In the genomic region with DNA sequence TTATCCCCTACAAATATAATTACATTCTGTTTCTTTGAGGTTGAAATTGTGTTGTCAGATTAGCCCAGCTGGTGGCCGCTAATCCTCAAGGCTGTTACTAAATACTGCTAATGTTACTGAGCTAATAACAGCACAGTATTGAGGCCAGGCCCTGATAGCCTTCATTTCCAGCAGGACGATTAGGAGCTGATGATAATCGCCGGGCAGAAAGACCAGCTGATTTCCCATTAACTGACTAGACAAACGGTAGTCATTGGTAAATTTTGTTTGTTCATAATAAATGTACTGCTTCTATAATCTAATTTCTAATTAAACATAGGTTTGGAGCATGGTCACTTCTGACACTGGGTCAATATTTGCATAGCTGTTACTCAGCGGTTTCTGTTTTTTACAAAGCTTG, we compare ENCODE assay signal across 26 mouse cellular contexts. TPM values are rescaled to one million over a fixed set of nuclear protein-coding genes. Genes with fewer than 3 reads are reported as not detected.
"Had no signal": no experiment of that assay in that cellular context is flagged by ENCODE, and none has a peak within 500 bp of the region (broad histone marks: within the 10 kb centered on the region; RNA-seq: fewer than 3 reads in every experiment).

No protein-coding gene starts in this region.

- DNase-seq: liver; liver, embryonic 13.5 days; liver, postnatal 0 days; lung, adult 2 months; lung, postnatal 10 days; right cerebral cortex, adult 18-20 months; right cerebral cortex, postnatal 25 days; right cerebral cortex, postnatal 4 days; spleen, adult 18-20 months; thymus, adult 18-20 months; thymus, postnatal 14 days; thymus, postnatal 36 days had no signal

- H3K9me3 ChIP-seq: liver, embryonic 13.5 days; liver, embryonic 15.5 days; lung, embryonic 15.5 days; megakaryocyte, embryonic 14.5 days; midbrain, embryonic 13.5 days; neural tube, embryonic 12.5 days had no signal

- ATAC-seq: liver, postnatal 0 days; midbrain, embryonic 13.5 days; midbrain, embryonic 16.5 days had no signal

- H3K27ac ChIP-seq: liver, embryonic 13.5 days; liver, embryonic 15.5 days; lung, embryonic 15.5 days; macrophage; midbrain, embryonic 13.5 days; neural tube, embryonic 12.5 days had no signal

- H3K36me3 ChIP-seq: liver, embryonic 13.5 days; liver, embryonic 15.5 days; lung, embryonic 15.5 days; midbrain, embryonic 13.5 days; neural tube, embryonic 12.5 days had no signal

- H3K4me2 ChIP-seq: liver, embryonic 11.5 days; liver, embryonic 13.5 days; liver, embryonic 15.5 days; lung, embryonic 15.5 days; midbrain, embryonic 11.5 days; midbrain, embryonic 13.5 days; neural tube, embryonic 12.5 days had no signal

- H3K27me3 ChIP-seq: liver, embryonic 13.5 days; liver, embryonic 15.5 days; lung, embryonic 15.5 days; megakaryocyte, embryonic 14.5 days; midbrain, embryonic 13.5 days; neural tube, embryonic 12.5 days had no signal

- H3K4me3 ChIP-seq: liver, embryonic 13.5 days; liver, embryonic 15.5 days; lung, embryonic 15.5 days; megakaryocyte, embryonic 14.5 days; midbrain, embryonic 13.5 days; neural tube, embryonic 12.5 days had no signal

- H3K4me1 ChIP-seq: liver, embryonic 15.5 days; lung, embryonic 15.5 days; midbrain, embryonic 13.5 days; neural tube, embryonic 12.5 days had no signal

- H3K9ac ChIP-seq: liver, embryonic 13.5 days; liver, embryonic 15.5 days; liver, postnatal 0 days; lung, embryonic 15.5 days; midbrain, embryonic 13.5 days; neural tube, embryonic 12.5 days had no signal

RNA-seq across cellular contexts. Expression of gene Tnfrsf17, which starts 34.8 kb away (rescaled TPM):
- total RNA-seq: megakaryocyte progenitor cell, adult 5-6 weeks; neutrophil, adult 5-6 weeks had no signal
- polyA plus RNA-seq: liver, embryonic 11.5 days; liver, embryonic 13.5 days; liver, embryonic 15.5 days; liver, postnatal 0 days; lung, embryonic 15.5 days; macrophage; midbrain, embryonic 11.5 days; midbrain, embryonic 16.5 days; neural tube, embryonic 12.5 days; neural tube, embryonic 14.5 days; stomach, embryonic 14.5 days; stomach, embryonic 16.5 days had no signal
